Mouse (Mus musculus) intestine, postnatal 0 days (tissue): ENCODE measurements around the gene Slc25a13. TPM values are rescaled to one million over a fixed set of nuclear protein-coding genes. Genes with fewer than 3 reads are reported as not detected.

Experiments used
- ATAC-seq: fragments of 200-750 bp; cut with Nextera tagmentation; 2 replicates; pipeline ENCODE4 v1.8.0; 2017; ENCODE audit warnings: mild to moderate bottlenecking, moderate TSS enrichment, moderate library complexity
- H3K27ac ChIP-seq: fragments of 300-500 bp; sonication (generic); 2 replicates; pipeline ENCODE4 v1.5.1; 2014; ENCODE audit warnings: mild to moderate bottlenecking, low read depth, low read length, moderate library complexity
- H3K27me3 ChIP-seq: fragments of 300-500 bp; sonication (generic); replicated peaks from 2 replicates; pipeline ENCODE4 v1.6.1; 2014; ENCODE audit warnings: low read length, mixed read lengths; ENCODE audit not compliant: control insufficient read depth, insufficient read depth
- H3K36me3 ChIP-seq: fragments of 300-500 bp; sonication (generic); 2 replicates; pipeline ENCODE4 v1.6.1; 2014; ENCODE audit warnings: mild to moderate bottlenecking, moderate library complexity; ENCODE audit not compliant: control insufficient read depth, insufficient read depth
- H3K4me1 ChIP-seq: fragments of 300-500 bp; sonication (generic); replicated peaks from 2 replicates; pipeline ENCODE4 v1.6.1; 2014; ENCODE audit warnings: antibody characterized with exemption, low read length, mixed read lengths; ENCODE audit not compliant: control insufficient read depth, insufficient read depth
- H3K4me2 ChIP-seq: fragments of 300-500 bp; sonication (generic); replicated peaks from 2 replicates; pipeline ENCODE4 v1.6.1; 2014; ENCODE audit warnings: low read depth, mild to moderate bottlenecking, moderate library complexity
- H3K4me3 ChIP-seq: fragments of 300-500 bp; sonication (generic); 2 replicates; pipeline ENCODE4 v1.5.1; 2014; ENCODE audit warnings: low read depth, low read length
- H3K9ac ChIP-seq: fragments of 300-500 bp; sonication (generic); 2 replicates; pipeline ENCODE4 v1.6.1; 2014; ENCODE audit warnings: mild to moderate bottlenecking, low read depth, low read length
- H3K9me3 ChIP-seq: fragments of 300-500 bp; sonication (generic); 2 replicates; pipeline ENCODE4 v1.6.1; 2016; ENCODE audit warnings: mixed run types; ENCODE audit not compliant: control insufficient read depth
- CTCF ChIP-seq: sonication (generic); IDR thresholded peaks from 2 replicates; pipeline ENCODE4 v1.5.1; 2016; ENCODE audit warnings: low read depth, mild to moderate bottlenecking, control low read depth, antibody characterized with exemption, moderate library complexity
- WGBS: fragments of 180-500 bp; shearing (Covaris S2); extraction: QIAGEN DNeasy Blood & Tissue Kit; methylation state at CpG from one replicate; pipeline ENCODE4 v1.1.7; 2014; 5-methylcytosine and 5-hydroxymethylcytosine counted together
- polyA plus RNA-seq: library from polyadenylated mRNA; unstranded; fragments of >200 nt; fragmentation: Nextera tagmentation; extraction: Ambion mirVana; gene quantifications from 2 replicates; pipeline ENCODE4 v1.2.1, GENCODE M21; 2015

Gene Slc25a13
- polyA plus RNA-seq, 1 experiment from 2014 or later: 32.3 TPM

- no peak for TF ChIP-seq CTCF
- ATAC-seq: no peak
- H3K9ac ChIP-seq: no peak overlapping the region
- H3K27ac ChIP-seq: no peak overlapping the region
- H3K36me3 ChIP-seq: no peaks in the 10 kb centered on the region
- no peak overlapping the region for H3K4me3 ChIP-seq
- no peak overlapping the region for H3K4me2 ChIP-seq
- no peaks in the 10 kb centered on the region for H3K4me1 ChIP-seq
- WGBS: 67% methylated on average over 1 of the region's 1 CpGs
- no peaks in the 10 kb centered on the region for H3K27me3 ChIP-seq
- H3K9me3 ChIP-seq: no peaks in the 10 kb centered on the region
Measured at GRCm38 (mm10) chr6:6080484-6080883, 136.5 kb downstream of the Slc25a13 start.

DNA sequence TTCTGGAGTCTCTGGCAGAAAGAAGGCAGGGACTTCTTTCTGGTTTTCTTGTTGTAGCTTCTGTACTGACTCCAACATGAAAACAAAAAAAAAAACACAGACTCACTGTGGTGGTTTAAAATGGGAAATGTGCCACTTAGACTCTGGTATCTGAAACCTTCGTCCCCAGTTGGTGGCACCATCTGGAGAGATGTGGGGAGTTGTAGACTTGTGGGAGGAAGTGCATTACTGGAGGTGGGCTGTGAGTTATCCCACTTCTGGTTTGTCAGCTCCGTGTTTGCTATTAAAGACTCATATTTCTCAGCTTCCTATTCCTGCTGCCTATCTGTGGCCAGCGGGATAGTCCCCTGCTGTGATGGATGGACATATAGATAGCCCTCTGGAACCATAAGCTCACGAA, 139.7 kb downstream of the Slc25a13 start:
- WGBS: 84% methylated on average over 4 of the region's 4 CpGs
- Histone ChIP-seq H3K27me3 (no peaks in the 10 kb centered on the region), H3K27ac (no peak overlapping the region), H3K4me2 (no peak overlapping the region), H3K4me1 (no peaks in the 10 kb centered on the region), H3K4me3 (no peak overlapping the region), H3K9me3 (no peaks in the 10 kb centered on the region), H3K9ac (no peak overlapping the region), H3K36me3 (no peaks in the 10 kb centered on the region)
- no peak for TF ChIP-seq CTCF
- ATAC-seq: no peak

DNA sequence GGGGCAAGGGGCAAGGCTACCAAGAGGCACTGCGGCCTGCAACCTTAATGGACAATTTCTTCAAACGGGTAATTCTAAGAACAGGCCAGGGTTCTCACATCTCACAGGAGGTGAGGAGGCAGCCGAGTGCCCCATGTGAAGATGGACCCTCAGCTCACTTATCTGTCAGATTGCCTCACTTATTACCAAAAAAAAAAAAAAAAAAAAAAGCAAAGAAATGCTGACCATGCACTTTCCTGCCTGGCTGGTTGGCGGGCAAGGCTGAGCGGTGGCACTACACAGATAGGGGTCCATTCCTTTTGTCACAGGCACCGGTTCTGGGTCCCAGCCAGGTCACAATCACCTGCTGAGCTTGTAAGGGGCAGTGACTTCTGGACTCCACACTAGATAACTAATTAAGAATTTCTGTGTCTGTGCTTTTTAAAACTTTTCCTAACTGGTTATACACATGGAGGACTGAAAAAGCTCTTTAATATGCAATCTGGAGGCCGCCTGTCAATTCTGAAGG, 141.0 kb downstream of the Slc25a13 start:
- ATAC-seq: no peak
- Histone ChIP-seq H3K36me3 (no peaks in the 10 kb centered on the region), H3K4me2 (no peak overlapping the region), H3K9ac (no peak overlapping the region), H3K27me3 (no peaks in the 10 kb centered on the region), H3K4me3 (no peak overlapping the region), H3K9me3 (no peaks in the 10 kb centered on the region), H3K27ac (no peak overlapping the region), H3K4me1 (no peaks in the 10 kb centered on the region)
- WGBS: 94% methylated on average over 7 of the region's 7 CpGs
- no peak for TF ChIP-seq CTCF

GRCm38 (mm10) chr6:6071038-6071437, 145.9 kb downstream of the Slc25a13 start:
- ATAC-seq: no peak
- H3K9me3 ChIP-seq: no peaks in the 10 kb centered on the region

GRCm38 (mm10) chr6:6070015-6070414, 147.0 kb downstream of the Slc25a13 start:
- Histone ChIP-seq H3K4me2 (no peak overlapping the region), H3K36me3 (no peaks in the 10 kb centered on the region), H3K9me3 (no peaks in the 10 kb centered on the region), H3K4me3 (no peak overlapping the region), H3K9ac (no peak overlapping the region), H3K4me1 (no peaks in the 10 kb centered on the region), H3K27me3 (no peaks in the 10 kb centered on the region), H3K27ac (no peak overlapping the region)
- no peak for TF ChIP-seq CTCF
- 10% methylated on average over 3 of the region's 3 CpGs for WGBS
- no peak for ATAC-seq

More at GRCm38 (mm10) chr6:6071038-6071437, 145.9 kb downstream of the Slc25a13 start:
- Histone ChIP-seq H3K4me1 (no peaks in the 10 kb centered on the region), H3K9ac (no peak overlapping the region), H3K4me2 (no peak overlapping the region), H3K27me3 (no peaks in the 10 kb centered on the region), H3K27ac (no peak overlapping the region), H3K4me3 (no peak overlapping the region), H3K36me3 (no peaks in the 10 kb centered on the region)
- 83% methylated on average over 7 of the region's 7 CpGs for WGBS
- TF ChIP-seq CTCF: no peak

- no peak overlapping the region for H3K4me2 ChIP-seq
- TF ChIP-seq CTCF: no peak
- no peaks in the 10 kb centered on the region for H3K27me3 ChIP-seq
- H3K9me3 ChIP-seq: no peaks in the 10 kb centered on the region
- H3K4me1 ChIP-seq: no peaks in the 10 kb centered on the region
- no peak for ATAC-seq
- no peak overlapping the region for H3K27ac ChIP-seq
- no peak overlapping the region for H3K9ac ChIP-seq
- WGBS: 87% methylated on average over 6 of the region's 6 CpGs
- H3K4me3 ChIP-seq: no peak overlapping the region
- no peaks in the 10 kb centered on the region for H3K36me3 ChIP-seq
Measured at GRCm38 (mm10) chr6:6067201-6067600, 149.8 kb downstream of the Slc25a13 start.

- no peak overlapping the region for H3K9ac ChIP-seq
- H3K4me3 ChIP-seq: no peak overlapping the region
- H3K27me3 ChIP-seq: no peaks in the 10 kb centered on the region
- no peak for TF ChIP-seq CTCF
- no peak overlapping the region for H3K4me2 ChIP-seq
- H3K27ac ChIP-seq: no peak overlapping the region
- no peaks in the 10 kb centered on the region for H3K36me3 ChIP-seq
- ATAC-seq: no peak
- WGBS: 70% methylated on average over 3 of the region's 3 CpGs
- no peaks in the 10 kb centered on the region for H3K4me1 ChIP-seq
- H3K9me3 ChIP-seq: no peaks in the 10 kb centered on the region
Measured at GRCm38 (mm10) chr6:6058548-6058947, 158.4 kb downstream of the Slc25a13 start.
